Mouse (Mus musculus) midbrain, embryonic 13.5 days (tissue): ENCODE measurements around the gene Asap2. TPM values are rescaled to one million over a fixed set of nuclear protein-coding genes. Genes with fewer than 3 reads are reported as not detected.

Experiments
- ATAC-seq: fragments of 200-750 bp; cut with Nextera tagmentation; 2 replicates; pipeline ENCODE4 v1.8.0; 2017; ENCODE audit warnings: mild to moderate bottlenecking, moderate TSS enrichment, moderate library complexity
- H3K27ac ChIP-seq: fragments of 300-500 bp; sonication (generic); 2 replicates; pipeline ENCODE4 v1.5.1; 2015; ENCODE audit warnings: inconsistent platforms, mild to moderate bottlenecking, moderate library complexity
- H3K27me3 ChIP-seq: fragments of 300-500 bp; sonication (generic); 2 replicates; pipeline ENCODE4 v1.6.1; 2015; ENCODE audit warnings: mild to moderate bottlenecking, inconsistent platforms
- H3K36me3 ChIP-seq: fragments of 300-500 bp; sonication (generic); 2 replicates; pipeline ENCODE4 v1.6.1; 2015; ENCODE audit warnings: mild to moderate bottlenecking, inconsistent platforms
- H3K4me1 ChIP-seq: fragments of 300-500 bp; sonication (generic); replicated peaks from 2 replicates; pipeline ENCODE4 v1.6.1; 2015; ENCODE audit warnings: inconsistent platforms
- H3K4me2 ChIP-seq: fragments of 300-500 bp; sonication (generic); replicated peaks from 2 replicates; pipeline ENCODE4 v1.6.1; 2015; ENCODE audit warnings: moderate library complexity, mild to moderate bottlenecking, inconsistent platforms
- H3K4me3 ChIP-seq: fragments of 300-500 bp; sonication (generic); replicated peaks from 2 replicates; pipeline ENCODE4 v1.5.1; 2015; ENCODE audit warnings: mild to moderate bottlenecking, inconsistent platforms
- H3K9ac ChIP-seq: fragments of 300-500 bp; sonication (generic); replicated peaks from 2 replicates; pipeline ENCODE4 v1.6.1; 2015; ENCODE audit warnings: mild to moderate bottlenecking, inconsistent platforms
- H3K9me3 ChIP-seq: fragments of 300-500 bp; sonication (generic); 2 replicates; pipeline ENCODE4 v1.6.1; 2016; ENCODE audit warnings: mild to moderate bottlenecking, inconsistent platforms
- WGBS: fragments of 180-500 bp; shearing (Covaris S2); methylation state at CpG from one replicate; pipeline ENCODE4 v1.1.7; 2015; 5-methylcytosine and 5-hydroxymethylcytosine counted together
- polyA plus RNA-seq: library from polyadenylated mRNA; unstranded; fragments of >200 nt; fragmentation: Nextera tagmentation; extraction: Ambion mirVana; gene quantifications from 2 replicates; pipeline ENCODE4 v1.2.1, GENCODE M21; 2015

Gene Asap2
- polyA plus RNA-seq, 1 experiment from 2014 or later, result 14.1 TPM

DNA sequence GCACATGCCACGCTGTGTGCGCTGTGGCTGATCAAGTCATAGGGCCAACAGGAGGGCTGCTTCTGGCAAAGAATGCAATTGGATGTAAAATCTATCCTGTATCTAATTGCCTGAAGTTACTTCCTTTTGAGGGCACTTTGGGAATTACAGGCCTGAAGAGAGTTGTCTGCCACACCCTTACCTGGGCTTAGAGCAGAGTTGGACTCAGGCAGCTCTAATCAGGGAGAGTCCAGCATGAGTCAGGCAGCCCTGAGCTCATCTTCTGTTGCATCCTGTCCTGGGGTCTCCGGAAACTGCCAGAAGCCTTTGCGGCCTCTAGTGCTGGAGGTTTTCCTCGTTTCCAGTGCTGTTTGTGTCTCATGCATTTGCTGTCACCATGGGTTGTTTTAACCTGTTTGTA, 186.1 kb downstream of the Asap2 start:
- ATAC-seq, result no peak
- Histone ChIP-seq H3K4me2 (no peak overlapping the region), H3K4me3 (no peak overlapping the region), H3K36me3 (peaks cover 7% of the 10 kb centered on the region), H3K27me3 (no peaks in the 10 kb centered on the region), H3K27ac (no peak overlapping the region), H3K9ac (no peak overlapping the region), H3K9me3 (no peaks in the 10 kb centered on the region), H3K4me1 (no peaks in the 10 kb centered on the region)
- WGBS, result 95% methylated on average over 5 of the region's 5 CpGs

DNA sequence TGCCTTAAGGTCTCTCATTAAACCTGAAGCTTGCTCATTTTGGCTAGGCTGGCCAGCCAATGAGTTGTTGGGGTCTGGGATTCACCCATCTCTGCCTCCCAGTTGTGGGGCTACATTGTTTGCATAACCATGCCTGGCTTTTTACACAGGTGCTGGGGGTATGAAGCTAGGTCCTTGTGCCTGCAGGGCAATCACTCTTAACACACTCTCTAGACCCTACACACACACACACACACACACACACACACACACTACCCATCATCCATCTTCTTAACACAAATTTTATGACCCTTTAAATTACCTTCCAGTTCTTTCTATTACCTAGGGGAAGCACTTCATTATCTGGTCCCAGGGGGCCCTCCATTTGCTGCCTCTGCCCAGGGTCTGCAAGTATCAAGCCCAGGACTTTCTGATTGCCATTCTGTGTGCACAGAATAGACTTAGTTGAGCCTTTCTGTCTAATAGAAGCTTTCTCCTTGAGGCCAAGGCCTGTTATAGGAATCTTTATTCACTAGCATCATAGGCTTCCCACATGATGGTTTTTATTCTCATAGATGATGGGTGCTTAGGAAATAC, 187.0 kb downstream of the Asap2 start:
- Histone ChIP-seq H3K36me3 (peaks cover 2% of the 10 kb centered on the region), H3K9me3 (no peaks in the 10 kb centered on the region), H3K4me2 (no peak overlapping the region), H3K4me1 (no peaks in the 10 kb centered on the region), H3K4me3 (no peak overlapping the region), H3K27ac (no peak overlapping the region), H3K27me3 (no peaks in the 10 kb centered on the region), H3K9ac (no peak overlapping the region)
- ATAC-seq, result no peak

DNA sequence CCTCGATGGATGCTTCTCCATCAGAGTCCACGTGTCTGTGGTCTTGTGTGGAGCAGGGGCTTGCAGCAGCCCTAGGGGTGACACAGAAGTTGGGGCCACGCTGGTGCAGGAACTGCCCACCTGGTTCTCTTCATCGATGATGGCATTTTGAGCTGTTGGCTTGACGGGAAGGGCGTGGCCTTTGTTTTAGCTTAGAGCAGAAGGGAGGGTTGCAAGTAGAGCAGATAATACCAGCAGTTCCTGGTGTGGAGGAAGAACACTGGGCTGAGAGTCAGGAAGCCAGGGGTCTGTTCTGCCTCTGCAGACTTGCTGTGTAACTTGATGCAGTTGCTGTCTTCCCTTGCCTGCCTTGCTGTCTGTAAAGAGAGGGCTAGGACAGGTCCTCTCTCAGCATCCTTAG, 189.8 kb downstream of the Asap2 start:
- ATAC-seq, result no peak
- H3K27ac ChIP-seq, result no peak overlapping the region
- no peaks in the 10 kb centered on the region for H3K27me3 ChIP-seq
- H3K4me1 ChIP-seq, result peaks cover 9% of the 10 kb centered on the region
- no peak overlapping the region for H3K4me2 ChIP-seq
- 97% methylated on average over 6 of the region's 6 CpGs for WGBS
- H3K4me3 ChIP-seq, result no peak overlapping the region
- no peaks in the 10 kb centered on the region for H3K9me3 ChIP-seq
- no peak overlapping the region for H3K9ac ChIP-seq
- H3K36me3 ChIP-seq, result peaks cover 2% of the 10 kb centered on the region

DNA sequence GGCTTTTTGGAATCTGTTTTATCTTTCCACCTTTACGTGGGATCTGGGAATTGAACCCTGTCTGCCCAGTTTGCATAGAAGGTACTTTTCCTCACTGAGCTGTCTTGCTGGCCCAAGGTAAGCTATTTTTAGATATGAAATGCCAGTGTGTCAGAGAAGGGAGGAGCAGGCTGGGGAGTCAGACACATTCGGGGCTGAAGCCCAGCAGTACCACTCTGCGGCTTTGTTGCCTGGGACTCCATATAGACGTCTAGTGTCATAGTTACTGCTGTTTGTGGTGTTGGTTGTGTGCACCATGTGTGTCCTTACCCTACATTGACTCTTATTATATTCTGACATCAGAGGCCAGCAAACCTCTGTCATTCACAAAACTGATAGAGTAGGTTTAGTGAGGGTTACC, 192.5 kb downstream of the Asap2 start:
- Histone ChIP-seq H3K9me3 (no peaks in the 10 kb centered on the region), H3K4me2 (no peak overlapping the region), H3K4me3 (no peak overlapping the region), H3K27me3 (no peaks in the 10 kb centered on the region), H3K4me1 (peaks cover 9% of the 10 kb centered on the region), H3K36me3 (peaks cover 5% of the 10 kb centered on the region), H3K9ac (no peak overlapping the region), H3K27ac (no peak overlapping the region)
- no peak for ATAC-seq
- WGBS, result 87% methylated on average over 4 of the region's 4 CpGs

DNA sequence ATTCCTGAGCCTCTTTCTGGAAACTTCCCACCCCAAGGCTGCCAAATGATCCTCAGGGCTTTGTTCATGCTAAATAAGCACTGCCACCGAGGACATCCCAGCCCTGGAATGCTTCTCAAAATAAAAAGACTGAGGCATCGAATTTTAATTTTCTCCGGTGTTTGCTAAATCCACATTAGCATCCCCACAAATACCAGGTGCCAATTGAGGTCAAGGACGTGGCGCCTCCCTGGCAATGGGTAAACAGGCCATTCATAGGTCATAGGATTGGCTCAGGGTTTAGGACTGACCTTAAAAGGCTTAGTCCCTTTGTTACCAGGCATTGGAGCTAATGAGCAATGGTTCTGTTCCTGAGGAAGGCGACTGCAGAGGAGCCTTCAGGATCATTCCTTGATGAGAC, 193.1 kb downstream of the Asap2 start:
- ATAC-seq, result no peak
- no peak overlapping the region for H3K4me2 ChIP-seq

DNA sequence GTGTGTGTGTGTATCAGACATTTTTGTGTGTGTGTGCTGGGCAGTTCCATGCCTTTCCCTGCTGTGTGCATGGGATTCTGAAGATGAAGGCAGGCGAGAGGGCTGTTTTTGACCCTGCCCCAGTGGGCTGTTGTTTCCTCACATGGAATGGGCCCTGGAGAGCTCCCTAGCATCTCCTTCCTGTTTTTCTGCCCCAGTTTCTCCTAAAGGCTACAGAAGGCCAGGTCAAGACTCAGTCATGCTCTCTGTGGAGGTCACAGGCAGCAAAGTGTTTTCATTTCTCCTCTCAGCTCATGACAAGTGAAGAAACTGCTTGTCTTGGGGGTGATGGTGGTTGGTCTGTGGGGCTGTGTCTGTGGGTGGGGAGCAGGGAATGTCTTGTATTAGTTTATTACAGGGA, 195.9 kb downstream of the Asap2 start:
- H3K27ac ChIP-seq, result no peak overlapping the region
- H3K4me2 ChIP-seq, result no peak overlapping the region
- H3K9ac ChIP-seq, result no peak overlapping the region
- H3K9me3 ChIP-seq, result no peaks in the 10 kb centered on the region
- no peaks in the 10 kb centered on the region for H3K27me3 ChIP-seq
- peaks cover 9% of the 10 kb centered on the region for H3K4me1 ChIP-seq
- H3K4me3 ChIP-seq, result no peak overlapping the region
- H3K36me3 ChIP-seq, result peaks cover 19% of the 10 kb centered on the region
- ATAC-seq, result no peak
- 82% methylated on average over 1 of the region's 1 CpGs for WGBS

More for the DNA sequence above, 193.1 kb downstream of the Asap2 start:
- Histone ChIP-seq H3K9me3 (no peaks in the 10 kb centered on the region), H3K9ac (no peak overlapping the region), H3K27ac (no peak overlapping the region), H3K4me1 (peaks cover 9% of the 10 kb centered on the region), H3K36me3 (peaks cover 7% of the 10 kb centered on the region), H3K27me3 (no peaks in the 10 kb centered on the region), H3K4me3 (no peak overlapping the region)
- WGBS, result 58% methylated on average over 6 of the region's 6 CpGs

DNA sequence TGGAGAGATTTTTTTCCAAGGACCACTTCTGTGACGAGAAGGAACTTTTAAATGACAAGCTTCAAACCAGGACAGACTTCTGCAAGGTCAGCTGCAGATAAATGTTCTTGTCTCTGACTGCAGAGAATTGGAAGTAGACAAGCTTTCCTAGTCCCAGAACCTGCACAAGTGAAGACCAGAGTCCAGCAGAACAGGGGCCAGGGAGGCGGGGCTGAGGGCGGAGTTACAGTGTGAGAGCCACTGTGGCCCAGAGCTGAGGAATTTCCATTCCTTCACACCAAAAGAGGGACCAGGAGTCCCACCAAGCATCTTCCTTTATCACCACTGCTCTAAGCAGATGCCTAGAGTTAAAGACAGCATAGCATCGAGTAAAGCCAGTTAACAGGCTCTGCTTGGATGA, 198.6 kb downstream of the Asap2 start:
- Histone ChIP-seq H3K4me2 (no peak overlapping the region), H3K9ac (no peak overlapping the region), H3K27me3 (no peaks in the 10 kb centered on the region), H3K27ac (no peak overlapping the region), H3K9me3 (no peaks in the 10 kb centered on the region), H3K4me1 (no peaks in the 10 kb centered on the region), H3K4me3 (no peak overlapping the region), H3K36me3 (peaks cover 19% of the 10 kb centered on the region)
- WGBS, result 70% methylated on average over 4 of the region's 4 CpGs
- 0 out of 2 replicates have a peak, but pooled peaks have one; percentile 19 for ATAC-seq

DNA sequence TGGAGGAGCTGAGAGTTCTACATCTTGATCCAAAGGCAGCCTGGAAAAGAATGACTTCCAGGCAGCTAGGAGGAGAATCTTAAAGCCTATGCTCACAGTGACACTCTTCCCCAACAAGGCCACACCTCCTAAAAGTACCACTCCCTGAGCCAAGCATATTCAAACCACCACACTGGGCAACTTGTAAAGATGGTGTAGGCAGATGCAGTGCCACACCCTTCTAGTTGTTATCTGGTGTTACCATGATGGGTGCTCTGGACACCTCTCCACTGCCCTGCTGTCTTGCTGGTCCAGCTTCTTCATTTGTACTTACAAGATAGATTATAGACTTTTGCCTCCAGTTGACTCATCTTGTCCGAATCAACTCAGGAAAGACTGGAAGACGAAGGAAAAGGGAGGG, 201.3 kb downstream of the Asap2 start:
- no peak overlapping the region for H3K9ac ChIP-seq
- H3K4me1 ChIP-seq, result no peaks in the 10 kb centered on the region
- H3K27ac ChIP-seq, result no peak overlapping the region
- no peaks in the 10 kb centered on the region for H3K27me3 ChIP-seq
- H3K9me3 ChIP-seq, result no peaks in the 10 kb centered on the region
- 92% methylated on average over 2 of the region's 2 CpGs for WGBS
- H3K36me3 ChIP-seq, result peaks cover 16% of the 10 kb centered on the region; the same call in 1 of the 2 replicates
- no peak for ATAC-seq
- H3K4me2 ChIP-seq, result no peak overlapping the region
- H3K4me3 ChIP-seq, result no peak overlapping the region

DNA sequence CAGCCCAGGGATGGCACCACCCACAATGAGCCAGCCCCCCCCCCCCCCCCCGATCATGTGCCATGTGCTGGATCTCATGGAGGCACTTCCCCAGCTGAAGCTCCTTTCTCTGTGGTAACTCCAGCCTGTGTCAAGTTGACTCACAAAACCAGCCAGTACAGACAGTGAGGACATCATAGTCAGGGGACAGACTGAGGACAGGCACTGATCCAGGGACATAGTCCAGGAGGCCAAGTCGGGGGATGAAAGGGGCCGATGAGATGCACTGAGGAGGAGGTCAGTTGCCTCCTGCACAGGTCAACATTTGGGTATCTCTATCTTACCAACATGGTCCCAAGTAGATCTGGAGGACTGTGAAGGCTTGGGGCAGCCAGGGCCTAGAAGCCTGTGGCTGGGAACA, 205.2 kb downstream of the Asap2 start:
- H3K36me3 ChIP-seq, result peaks cover 15% of the 10 kb centered on the region
- no peaks in the 10 kb centered on the region for H3K9me3 ChIP-seq
- H3K27me3 ChIP-seq, result no peaks in the 10 kb centered on the region
- WGBS, result 91% methylated on average over 3 of the region's 3 CpGs
- no peak for ATAC-seq
- H3K4me2 ChIP-seq, result no peak overlapping the region
- H3K9ac ChIP-seq, result no peak overlapping the region
- H3K27ac ChIP-seq, result no peak overlapping the region
- H3K4me3 ChIP-seq, result no peak overlapping the region
- H3K4me1 ChIP-seq, result no peaks in the 10 kb centered on the region; the same call in 1 of the 2 replicates

DNA sequence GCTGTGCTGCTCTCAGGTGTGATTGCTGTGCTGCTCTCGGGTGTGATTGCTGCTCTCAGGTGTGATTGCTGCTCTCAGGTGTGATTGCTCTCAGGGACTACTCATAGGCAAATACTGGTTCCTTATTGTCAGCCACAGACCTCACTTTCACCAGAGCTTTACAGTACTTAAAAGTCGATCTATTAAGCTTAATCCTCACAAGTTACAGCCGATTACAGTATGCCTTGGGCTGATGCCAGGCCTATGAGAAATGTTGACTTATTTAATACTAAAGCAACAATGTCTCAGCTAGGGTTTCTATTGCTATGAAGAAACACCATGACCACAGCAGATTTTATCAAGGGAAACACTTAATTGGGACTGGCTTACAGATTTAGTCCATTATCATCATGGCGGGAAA, 206.2 kb downstream of the Asap2 start:
- no peak overlapping the region for H3K4me2 ChIP-seq
- WGBS, result 93% methylated on average over 4 of the region's 4 CpGs
- no peak overlapping the region for H3K9ac ChIP-seq
- H3K4me3 ChIP-seq, result no peak overlapping the region
- H3K27me3 ChIP-seq, result no peaks in the 10 kb centered on the region
- no peaks in the 10 kb centered on the region; the same call in 1 of the 2 replicates for H3K4me1 ChIP-seq
- H3K27ac ChIP-seq, result no peak overlapping the region
- H3K36me3 ChIP-seq, result peaks cover 18% of the 10 kb centered on the region
- no peak for ATAC-seq
- H3K9me3 ChIP-seq, result no peaks in the 10 kb centered on the region

DNA sequence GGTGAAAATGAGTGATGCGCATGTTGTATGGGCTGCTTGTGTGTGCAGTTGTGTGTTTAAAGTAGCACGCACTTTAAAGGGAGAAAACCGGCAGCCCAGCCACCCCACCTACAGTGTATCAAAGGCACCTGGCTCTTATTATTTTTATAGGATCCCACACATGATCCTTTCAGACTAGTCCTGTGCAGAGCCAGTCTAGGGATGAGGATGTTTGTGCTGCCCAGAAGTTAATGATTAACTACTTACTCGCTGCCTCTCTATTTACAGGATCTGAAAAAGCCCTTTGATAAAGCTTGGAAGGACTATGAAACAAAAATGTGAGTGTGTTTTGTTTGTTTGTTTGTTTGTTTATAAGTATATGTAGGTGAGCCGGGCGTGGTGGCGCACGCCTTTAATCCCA, 210.4 kb downstream of the Asap2 start:
- no peaks in the 10 kb centered on the region for H3K9me3 ChIP-seq
- no peak for ATAC-seq
- H3K4me1 ChIP-seq, result peaks cover 23% of the 10 kb centered on the region
- peaks cover 27% of the 10 kb centered on the region for H3K36me3 ChIP-seq
- no peak overlapping the region for H3K4me3 ChIP-seq
- 97% methylated on average over 8 of the region's 8 CpGs for WGBS
- H3K27ac ChIP-seq, result no peak overlapping the region
- H3K9ac ChIP-seq, result no peak overlapping the region
- no peak overlapping the region for H3K4me2 ChIP-seq
- no peaks in the 10 kb centered on the region for H3K27me3 ChIP-seq

DNA sequence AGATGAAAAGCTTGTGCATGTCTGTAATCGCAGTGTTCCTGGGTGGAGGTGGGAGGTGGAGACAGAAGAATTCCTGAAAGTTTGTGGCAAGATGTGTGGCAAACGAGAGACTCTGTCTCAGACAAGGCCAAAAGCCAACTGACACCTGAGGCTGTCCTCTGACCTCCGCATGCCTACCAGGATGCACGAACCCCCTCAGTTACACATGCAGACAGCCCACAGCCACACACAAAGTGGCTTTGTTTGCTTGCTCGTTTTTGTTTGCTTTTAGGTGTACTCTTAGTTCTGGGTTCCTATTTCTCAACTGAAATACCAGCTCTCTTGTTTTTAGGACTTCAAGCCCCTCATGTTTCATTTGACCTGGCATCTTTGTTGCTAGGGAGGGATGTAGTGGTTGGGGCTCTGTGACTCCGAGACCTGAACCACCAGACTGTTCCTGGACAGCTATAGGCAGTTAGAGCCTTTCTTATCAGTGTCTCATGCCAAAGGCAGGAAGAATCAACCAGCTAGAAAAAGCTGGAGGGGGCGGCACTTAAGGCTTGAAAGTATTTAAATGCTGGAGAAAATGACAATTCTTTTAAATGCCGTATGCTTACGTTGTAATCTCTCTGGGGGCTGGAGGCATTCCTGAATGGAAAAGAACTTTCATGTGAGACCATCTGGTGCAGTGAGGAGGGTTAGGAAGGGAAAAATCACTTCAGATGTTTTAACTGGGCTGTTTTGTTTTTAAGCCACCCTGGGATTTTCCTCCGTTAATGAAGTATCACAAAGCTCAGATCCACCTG, 211.4 kb downstream of the Asap2 start:
- Histone ChIP-seq H3K27ac (no peak overlapping the region), H3K4me1 (peaks cover 23% of the 10 kb centered on the region), H3K9me3 (no peaks in the 10 kb centered on the region), H3K36me3 (peaks cover 38% of the 10 kb centered on the region), H3K9ac (no peak overlapping the region), H3K4me3 (no peak overlapping the region), H3K27me3 (no peaks in the 10 kb centered on the region), H3K4me2 (no peak overlapping the region)
- 80% methylated on average over 10 of the region's 10 CpGs for WGBS
- no peak for ATAC-seq
